Mouse (Mus musculus) neural tube, embryonic 15.5 days (tissue): ENCODE results near the gene Ptpn6. TPM values are rescaled to one million over a fixed set of nuclear protein-coding genes. Genes with fewer than 3 reads are reported as not detected.

Experiments used
- microRNA counts: library from miRNA; unstranded; fragments of <30 nt; microRNA quantifications from one replicate; lab custom pipeline; 2016
- microRNA-seq: library from miRNA; unstranded; fragments of <30 nt; microRNA quantifications from one replicate; pipeline ENCODE4, GENCODE M21; 2017
- polyA plus RNA-seq: library from polyadenylated mRNA; unstranded; fragments of >200 nt; fragmentation: Nextera tagmentation; extraction: Ambion mirVana; gene quantifications from 2 replicates; pipeline ENCODE4 v1.2.1, GENCODE M21; 2015

Ptpn6 gene
- polyA plus RNA-seq, 1 experiment from 2014 or later = 4.8 TPM

MicroRNA genes within 50 kb of the gene (microRNA counts, 519-probe panel; counts per million panel counts)
- microRNA mmu-miR-141 (lab: Ali Mortazavi, UCI) (2,238 counts per million, percentile 50 among the panel's probes with 10 or more counts), microRNA mmu-miR-200c (lab: Ali Mortazavi, UCI) (2,838 counts per million, percentile 67 among the panel's probes with 10 or more counts)

Small RNA genes within 50 kb of the gene (microRNA-seq; reads per million reads assigned to microRNA genes)
- gene Mir141 (3.6 reads per million, percentile 14 among the genes with 10 or more reads in this experiment), gene Mir200c (35.1 reads per million, percentile 39 among the genes with 10 or more reads in this experiment)

Other genes with a start within 250 kb of the Ptpn6 start
- gene C1rl, start 245.6 kb downstream of the Ptpn6 start, polyA plus RNA-seq = 0.40 and 0.69 TPM in 2 replicates
- gene C1ra, start 226.3 kb downstream of the Ptpn6 start, polyA plus RNA-seq = 0.31 and 1.4 TPM in 2 replicates
- gene C1s1, start 196.4 kb downstream of the Ptpn6 start, polyA plus RNA-seq = 1.1 and 2.8 TPM in 2 replicates
- not detected in 2 replicates for gene C1rb, start 168.4 kb downstream of the Ptpn6 start, polyA plus RNA-seq
- 0.20 TPM in 1 of 2 replicates, not detected in the other for gene C1s2, start 102.6 kb downstream of the Ptpn6 start, polyA plus RNA-seq
- 47.2 and 56.6 TPM in 2 replicates for gene Lpcat3, start 75.7 kb downstream of the Ptpn6 start, polyA plus RNA-seq
- 99.9 and 132 TPM in 2 replicates for gene Emg1, start 26.5 kb downstream of the Ptpn6 start, polyA plus RNA-seq
- 267 and 291 TPM in 2 replicates for gene Phb2, start 26.4 kb downstream of the Ptpn6 start, polyA plus RNA-seq
- gene Grcc10, start 2.7 kb upstream of the Ptpn6 start, polyA plus RNA-seq = 572 and 623 TPM in 2 replicates
- 0.17 TPM in 1 of 2 replicates, not detected in the other for gene Gm45234, start 17.3 kb upstream of the Ptpn6 start, polyA plus RNA-seq
- gene Atn1, start 17.8 kb upstream of the Ptpn6 start, polyA plus RNA-seq = 23.1 and 24.0 TPM in 2 replicates
- 197 and 226 TPM in 2 replicates for gene Eno2, start 31.0 kb upstream of the Ptpn6 start, polyA plus RNA-seq
- 1.5 and 1.7 TPM in 2 replicates for gene Lrrc23, start 41.0 kb upstream of the Ptpn6 start, polyA plus RNA-seq
- 7.9 and 9.2 TPM in 2 replicates for gene Spsb2, start 69.9 kb upstream of the Ptpn6 start, polyA plus RNA-seq
- gene Tpi1, start 75.6 kb upstream of the Ptpn6 start, polyA plus RNA-seq = 481 and 545 TPM in 2 replicates
- 190 and 199 TPM in 2 replicates for gene Usp5, start 90.8 kb upstream of the Ptpn6 start, polyA plus RNA-seq
- gene Cdca3, start 90.8 kb upstream of the Ptpn6 start, polyA plus RNA-seq = 23.7 and 52.8 TPM in 2 replicates
- 0.69 and 0.70 TPM in 2 replicates for gene Gnb3, start 101.6 kb upstream of the Ptpn6 start, polyA plus RNA-seq
- 22.2 and 24.0 TPM in 2 replicates for gene P3h3, start 119.0 kb upstream of the Ptpn6 start, polyA plus RNA-seq
- 28.9 and 33.8 TPM in 2 replicates for gene Gpr162, start 125.3 kb upstream of the Ptpn6 start, polyA plus RNA-seq
- gene Cd4, start 149.5 kb upstream of the Ptpn6 start, polyA plus RNA-seq = 0.17 and 0.61 TPM in 2 replicates
- 3.2 and 3.5 TPM in 2 replicates for gene Lag3, start 173.0 kb upstream of the Ptpn6 start, polyA plus RNA-seq
- 637 and 745 TPM in 2 replicates for gene Ptms, start 181.4 kb upstream of the Ptpn6 start, polyA plus RNA-seq
- 543 and 603 TPM in 2 replicates for gene Mlf2, start 192.7 kb upstream of the Ptpn6 start, polyA plus RNA-seq
- 95.4 and 112 TPM in 2 replicates for gene Cops7a, start 226.8 kb upstream of the Ptpn6 start, polyA plus RNA-seq